Mouse (Mus musculus): ENCODE data around the gene Ccr8. TPM values are rescaled to one million over a fixed set of nuclear protein-coding genes. Genes with fewer than 3 reads are reported as not detected.

Ccr8 gene
- polyA plus RNA-seq, 1 experiment: not detected

- DNase-seq (ENCODE audit: low read depth): no peak
Observed at GRCm38 (mm10) chr9:120132980-120133754, 41.3 kb downstream of the Ccr8 start.

GRCm38 (mm10) chr9:120133755-120134475 lies 42.0 kb downstream of the Ccr8 start:
- DNase-seq (ENCODE audit: low read depth): no peak

GRCm38 (mm10) chr9:120134529-120135160 lies 42.7 kb downstream of the Ccr8 start:
- no peak for DNase-seq (ENCODE audit: low read depth)

- DNase-seq (ENCODE audit: low read depth): no peak
Observed at GRCm38 (mm10) chr9:120135454-120135853, 43.5 kb downstream of the Ccr8 start.

GRCm38 (mm10) chr9:120140652-120141051 lies 48.7 kb downstream of the Ccr8 start:
- DNase-seq (ENCODE audit: low read depth): no peak

- no peak for DNase-seq (ENCODE audit: low read depth)
Observed at GRCm38 (mm10) chr9:120144474-120144873, 52.6 kb downstream of the Ccr8 start.

Other genes with a start within 250 kb of the Ccr8 start
- 38.2 and 42.4 TPM in 2 replicates for gene Wdr48, start 197.2 kb upstream of the Ccr8 start, polyA plus RNA-seq (2012; rRNA removed)
- 45.4 and 47.2 TPM in 2 replicates for gene Gorasp1, start 154.5 kb upstream of the Ccr8 start, polyA plus RNA-seq (2012; rRNA removed)
- 2.0 and 3.8 TPM in 2 replicates for gene Ttc21a, start 154.5 kb upstream of the Ccr8 start, polyA plus RNA-seq (2012; rRNA removed)
- gene Csrnp1, start 107.5 kb upstream of the Ccr8 start, polyA plus RNA-seq (2012; rRNA removed): 22.6 and 28.6 TPM in 2 replicates
- gene Xirp1, start 68.5 kb upstream of the Ccr8 start, polyA plus RNA-seq (2012; rRNA removed): 0.14 and 0.26 TPM in 2 replicates
- 9.1 and 11.8 TPM in 2 replicates for gene Cx3cr1, start 22.2 kb upstream of the Ccr8 start, polyA plus RNA-seq (2012; rRNA removed)
- 33.5 and 38.7 TPM in 2 replicates for gene Slc25a38, start 18.3 kb downstream of the Ccr8 start, polyA plus RNA-seq (2012; rRNA removed)
- 1,380 and 2,360 TPM in 2 replicates for gene Rpsa, start 35.6 kb downstream of the Ccr8 start, polyA plus RNA-seq (2012; rRNA removed)
- 0.05 TPM in 1 of 2 replicates, not detected in the other for gene Mobp, start 57.6 kb downstream of the Ccr8 start, polyA plus RNA-seq (2012; rRNA removed)
- gene Myrip, start 209.4 kb downstream of the Ccr8 start, polyA plus RNA-seq (2012; rRNA removed): 2.2 and 5.8 TPM in 2 replicates